Mouse (Mus musculus) midbrain, embryonic 11.5 days (tissue): ENCODE results near the gene Gm2381. TPM values are rescaled to one million over a fixed set of nuclear protein-coding genes. Genes with fewer than 3 reads are reported as not detected.
"Not testable (repeated sequence)": the region's sequence is repeated elsewhere in the genome, so short reads cannot be mapped to it uniquely, and the experiment has no call there.

Experiments used
- ATAC-seq: fragments of 200-750 bp; cut with Nextera tagmentation; 2 replicates; pipeline ENCODE4 v1.8.0; 2017; ENCODE audit warnings: moderate TSS enrichment, moderate library complexity; ENCODE audit not compliant: low FRiP score
- DNase-seq: peaks from one replicate; pipeline ENCODE4 v3.0.0; 2015; ENCODE audit warnings: low spot score; ENCODE audit errors: missing footprints
- H3K27ac ChIP-seq: fragments of 300-500 bp; sonication (generic); 2 replicates; pipeline ENCODE4 v1.5.1; 2014; ENCODE audit warnings: low read depth, low read length
- H3K27me3 ChIP-seq: fragments of 300-500 bp; sonication (generic); 2 replicates; pipeline ENCODE4 v1.6.1; 2014; ENCODE audit warnings: mild to moderate bottlenecking, low read length, moderate library complexity, mixed read lengths; ENCODE audit not compliant: control insufficient read depth, insufficient read depth
- H3K36me3 ChIP-seq: fragments of 300-500 bp; sonication (generic); 2 replicates; pipeline ENCODE4 v1.6.1; 2014; ENCODE audit warnings: mild to moderate bottlenecking, low read length, moderate library complexity, mixed read lengths; ENCODE audit not compliant: control insufficient read depth, insufficient read depth
- H3K4me1 ChIP-seq: fragments of 300-500 bp; sonication (generic); 2 replicates; pipeline ENCODE4 v1.6.1; 2014; ENCODE audit warnings: low read length; ENCODE audit not compliant: control insufficient read depth, insufficient read depth
- H3K4me2 ChIP-seq: fragments of 300-500 bp; sonication (generic); 2 replicates; pipeline ENCODE4 v1.6.1; 2014; ENCODE audit warnings: mild to moderate bottlenecking, moderate library complexity
- H3K4me3 ChIP-seq: fragments of 300-500 bp; sonication (generic); 2 replicates; pipeline ENCODE4 v1.5.1; 2014; ENCODE audit warnings: low read depth, low read length
- H3K9ac ChIP-seq: fragments of 300-500 bp; sonication (generic); 2 replicates; pipeline ENCODE4 v1.6.1; 2014; ENCODE audit warnings: low read length
- H3K9me3 ChIP-seq: fragments of 300-500 bp; sonication (generic); 2 replicates; pipeline ENCODE4 v1.6.1; 2016; ENCODE audit warnings: low read length; ENCODE audit not compliant: control insufficient read depth
- WGBS: fragments of 180-500 bp; shearing (Covaris S2); extraction: QIAGEN DNeasy Blood & Tissue Kit; methylation state at CpG from one replicate; pipeline ENCODE4 v1.1.7; 2014; 5-methylcytosine and 5-hydroxymethylcytosine counted together
- polyA plus RNA-seq: library from polyadenylated mRNA; unstranded; fragments of >200 nt; fragmentation: Nextera tagmentation; extraction: Ambion mirVana; gene quantifications from 2 replicates; pipeline ENCODE4 v1.2.1, GENCODE M21; 2014

Gene Gm2381
- polyA plus RNA-seq = not detected in 2 replicates

DNA sequence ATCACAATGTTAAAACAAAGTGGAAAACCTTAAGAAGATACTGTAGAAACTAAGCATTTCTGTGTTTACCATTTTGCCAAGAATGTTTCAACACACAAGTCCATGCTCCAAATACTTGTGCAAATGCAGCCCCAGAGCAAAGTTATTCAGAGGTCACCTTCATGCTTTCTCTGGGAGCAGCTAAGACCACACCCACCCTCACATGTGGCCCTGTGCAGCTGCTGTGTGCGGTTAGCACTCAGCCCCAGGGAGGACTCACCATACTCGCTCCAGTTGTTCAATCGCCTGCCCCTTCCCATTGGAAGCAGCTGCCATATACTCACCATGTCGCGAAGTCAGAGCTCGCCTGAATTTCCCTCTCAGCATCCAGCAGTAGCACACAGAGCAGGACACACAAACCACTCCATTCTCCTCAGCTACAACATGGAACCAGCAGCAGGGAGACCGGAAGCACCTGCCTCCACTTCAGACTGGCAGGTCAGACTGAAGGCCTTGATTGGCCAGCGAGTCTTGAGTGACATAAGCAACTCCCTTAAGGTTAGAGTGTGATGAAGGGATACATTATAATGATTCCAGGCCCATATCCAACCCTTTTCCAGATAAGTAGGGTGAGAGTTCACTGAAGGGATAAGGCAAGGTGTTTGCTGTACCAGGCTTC, at the start of gene Gm2381:
Gm2381 (minus strand) TSS at position 434 of the 658 bp plus-strand sequence.
- not testable (repeated sequence) for DNase-seq, H3K9me3 ChIP-seq, ATAC-seq, H3K36me3 ChIP-seq, H3K4me2 ChIP-seq, H3K9ac ChIP-seq, H3K4me3 ChIP-seq, H3K4me1 ChIP-seq, H3K27ac ChIP-seq, H3K27me3 ChIP-seq
- 80% methylated on average over 8 of the region's 8 CpGs for WGBS

DNA sequence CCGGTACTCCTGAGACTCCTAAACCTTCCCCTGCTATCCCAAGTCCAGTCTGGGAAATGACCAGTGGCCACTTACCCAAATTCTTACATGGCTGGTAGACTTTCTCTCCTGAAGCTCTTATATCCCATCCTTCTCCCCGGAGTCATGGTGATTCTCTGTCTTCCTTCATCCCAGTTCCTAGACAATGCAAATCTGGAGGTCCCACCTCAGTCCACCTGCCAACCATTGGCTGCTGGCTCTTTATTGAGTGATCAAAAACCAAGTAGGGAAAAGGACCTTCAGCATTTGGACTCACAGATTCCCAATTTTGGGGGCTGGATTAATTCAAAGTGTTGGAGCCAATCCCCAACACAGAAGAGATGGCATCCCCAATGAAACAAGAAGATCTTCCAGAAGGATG, 31.0 kb upstream of the Gm2381 start:
- not testable (repeated sequence) for ATAC-seq, H3K4me3 ChIP-seq, DNase-seq, H3K36me3 ChIP-seq, H3K4me1 ChIP-seq, H3K9me3 ChIP-seq, H3K27me3 ChIP-seq, H3K4me2 ChIP-seq, H3K27ac ChIP-seq, H3K9ac ChIP-seq
- WGBS = 95% methylated on average over 2 of the region's 2 CpGs

DNA sequence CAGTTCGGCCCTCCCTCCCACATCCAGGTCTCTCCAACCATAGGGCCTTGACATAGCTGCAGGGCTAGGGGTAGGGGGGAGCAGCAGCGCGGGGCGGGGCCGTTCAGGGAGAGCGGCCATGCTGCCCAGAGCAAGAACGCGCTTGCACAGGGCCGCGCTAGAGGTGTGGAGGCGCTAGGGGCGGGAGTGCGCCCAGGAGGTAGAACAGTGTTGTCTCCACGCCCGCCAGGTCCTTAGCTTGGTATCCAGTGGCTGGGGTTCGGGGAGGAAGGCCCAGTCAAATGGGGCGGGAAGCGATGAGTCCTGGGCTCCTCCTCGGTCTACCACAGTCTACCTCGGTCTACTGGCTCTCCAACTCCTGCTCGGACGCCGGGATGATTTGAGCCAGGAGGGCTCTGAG, 11.1 kb upstream of the Gm2381 start:
- H3K27ac ChIP-seq = no peak overlapping the region

DNA sequence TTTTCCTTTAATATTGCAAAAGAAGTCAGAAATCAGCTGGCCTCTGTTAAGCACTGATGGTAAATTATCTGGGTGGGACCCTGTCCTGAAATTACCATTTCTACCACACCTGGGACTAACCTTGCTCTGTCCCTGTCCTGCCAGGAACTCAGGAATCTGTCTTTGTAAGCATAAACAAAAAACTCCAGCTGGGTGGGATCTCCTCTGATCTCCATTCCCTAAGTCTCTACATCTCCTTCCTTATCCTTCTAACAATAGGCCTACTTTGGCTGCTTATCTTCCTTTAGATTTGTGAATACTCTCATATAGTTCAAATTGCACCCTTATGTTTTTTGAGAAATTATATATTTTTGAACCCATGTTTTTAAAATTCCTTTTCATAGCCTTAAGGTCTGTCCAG, 28.7 kb downstream of the Gm2381 start:
- H3K27ac ChIP-seq, H3K9me3 ChIP-seq, H3K4me2 ChIP-seq, DNase-seq, H3K4me3 ChIP-seq, H3K36me3 ChIP-seq, H3K4me1 ChIP-seq, H3K9ac ChIP-seq, ATAC-seq, H3K27me3 ChIP-seq: not testable (repeated sequence)

More for the DNA sequence above, 11.1 kb upstream of the Gm2381 start:
- Histone ChIP-seq H3K4me2 (no peak overlapping the region), H3K9me3 (peaks cover 9% of the 10 kb centered on the region; the same call in 1 of the 2 replicates), H3K4me1 (no peaks in the 10 kb centered on the region), H3K9ac (no peak overlapping the region), H3K36me3 (no peaks in the 10 kb centered on the region), H3K27me3 (no peaks in the 10 kb centered on the region), H3K4me3 (no peak overlapping the region)
- DNase-seq (no peak), ATAC-seq (no peak)
- WGBS = 49% methylated on average over 20 of the region's 23 CpGs

DNA sequence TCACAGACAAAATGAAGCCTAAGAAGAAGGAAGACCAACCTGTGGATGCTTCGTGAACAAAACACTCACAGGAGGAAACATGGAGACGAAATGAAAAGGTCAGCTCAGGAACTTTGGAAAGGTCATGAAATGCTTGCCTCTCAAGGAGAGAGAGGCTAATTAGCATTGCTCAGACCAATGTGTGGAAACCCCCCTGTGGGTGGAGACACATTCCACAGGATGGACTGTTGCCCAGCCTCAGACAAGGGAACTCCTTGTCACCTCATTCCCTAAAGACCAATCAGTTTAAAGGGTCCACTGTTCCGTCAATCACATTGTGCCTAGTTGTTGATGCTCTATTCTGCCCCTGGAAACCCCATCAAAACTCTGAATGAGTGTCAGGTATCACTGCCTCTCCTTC, 34.8 kb downstream of the Gm2381 start:
- Histone ChIP-seq H3K4me2 (no peak overlapping the region), H3K27ac (no peak overlapping the region), H3K9me3 (peaks cover 3% of the 10 kb centered on the region; the same call in 1 of the 2 replicates), H3K9ac (no peak overlapping the region), H3K36me3 (no peaks in the 10 kb centered on the region), H3K27me3 (no peaks in the 10 kb centered on the region), H3K4me3 (no peak overlapping the region), H3K4me1 (no peaks in the 10 kb centered on the region)
- DNase-seq = no peak
- WGBS = 78% methylated on average over 3 of the region's 3 CpGs
- ATAC-seq = no peak

DNA sequence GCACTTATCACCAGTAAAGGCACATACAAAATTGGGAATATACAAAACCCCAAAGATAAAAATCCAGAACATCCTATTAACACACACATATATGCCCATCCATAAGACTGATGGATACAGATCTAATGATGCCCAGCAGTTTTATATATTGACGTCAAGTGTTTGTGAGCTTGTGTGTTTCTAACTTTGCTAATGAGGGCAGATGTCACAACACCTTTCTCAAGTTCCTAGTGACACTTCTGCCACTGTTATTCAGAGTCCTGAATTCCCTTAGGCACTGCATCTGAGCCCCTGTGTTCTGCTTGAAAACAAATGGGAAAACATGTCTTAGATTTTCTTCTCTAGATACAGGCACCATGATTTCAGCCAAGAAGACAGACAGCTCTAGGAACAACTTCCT, 73.6 kb downstream of the Gm2381 start, which contains the start of gene Vmn2r62:
Vmn2r62 (minus strand) TSS at position 101 of the 400 bp plus-strand sequence.
- H3K27me3 ChIP-seq, H3K27ac ChIP-seq, H3K9me3 ChIP-seq, H3K4me1 ChIP-seq, H3K9ac ChIP-seq, H3K36me3 ChIP-seq, H3K4me2 ChIP-seq, H3K4me3 ChIP-seq, DNase-seq, ATAC-seq: not testable (repeated sequence)
- no CpG with 5 or more reads among the region's 1 CpGs for WGBS

Other genes starting within 250 kb of the Gm2381 start
- gene Zfp976, start 224.6 kb downstream of the Gm2381 start, polyA plus RNA-seq = 0.97 and 0.98 TPM in 2 replicates
- 8.3 and 8.6 TPM in 2 replicates for gene Zfp975, start 174.5 kb downstream of the Gm2381 start, polyA plus RNA-seq
- not detected in 2 replicates for gene Gm17067, start 140.2 kb downstream of the Gm2381 start, polyA plus RNA-seq
- gene Vmn2r62, start 73.7 kb downstream of the Gm2381 start, polyA plus RNA-seq = not detected in 2 replicates
- not detected in 2 replicates for gene Vmn2r63, start 66.6 kb upstream of the Gm2381 start, polyA plus RNA-seq
- gene Gm9268, start 151.5 kb upstream of the Gm2381 start, polyA plus RNA-seq = not detected in 2 replicates
- gene Zfp936, start 247.0 kb upstream of the Gm2381 start, polyA plus RNA-seq = not detected in 2 replicates